Mouse (Mus musculus) erythroblast, embryonic 14.5 days (primary cell): ENCODE measurements around the gene Rftn1.

ENCODE experiments used
- GATA1 ChIP-seq: IDR thresholded peaks from 2 replicates; pipeline ENCODE4 v1.6.1; 2012; ENCODE audit warnings: low read length, inconsistent platforms, mixed read lengths
- TAL1 ChIP-seq: IDR thresholded peaks from 3 replicates; pipeline ENCODE4 v1.6.1; 2012; ENCODE audit warnings: low read length, inconsistent platforms, mixed read lengths

DNA sequence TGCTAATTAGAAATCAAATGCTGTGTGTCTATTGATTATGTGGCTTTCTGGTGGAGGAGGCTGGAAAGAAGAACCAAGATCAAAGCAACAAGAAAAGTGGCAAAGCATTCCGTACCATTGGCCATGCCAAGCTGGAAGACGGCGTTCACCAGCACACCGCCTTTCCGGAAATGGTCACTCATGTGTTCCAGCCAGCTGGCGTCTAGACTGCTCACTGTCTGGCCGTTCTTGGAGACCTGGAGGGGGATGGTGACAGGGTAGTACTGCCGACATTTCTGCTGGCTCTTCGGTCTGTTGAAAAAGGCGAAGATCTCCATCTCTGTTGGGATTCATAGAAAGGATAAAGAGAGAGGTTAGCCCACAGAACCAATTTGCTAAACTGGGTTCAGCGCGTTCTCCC lies 143.3 kb downstream of the Rftn1 start:
- no peak for TF ChIP-seq TAL1
- no peak for TF ChIP-seq GATA1
